Mouse (Mus musculus) brown adipose tissue, adult 24 weeks (tissue): ENCODE data around the gene Fam50a. TPM values are rescaled to one million over a fixed set of nuclear protein-coding genes. Genes with fewer than 3 reads are reported as not detected.
A peak's percentile ranks its signal among the peaks of the same experiment; 100 is the strongest.
"Not testable (repeated sequence)": the region's sequence is repeated elsewhere in the genome, so short reads cannot be mapped to it uniquely, and the experiment has no call there.

Experiments used
- H3K27ac ChIP-seq: fragments of 200-500 bp; replicated peaks from 2 replicates; pipeline ENCODE4 v1.5.1; 2012; ENCODE audit warnings: low read depth, mild to moderate bottlenecking, low read length
- H3K4me1 ChIP-seq: fragments of 200-500 bp; 2 replicates; pipeline ENCODE4 v1.6.1; 2012; ENCODE audit warnings: low read length, mixed read lengths; ENCODE audit not compliant: control insufficient read depth, insufficient read depth, insufficient read length
- H3K4me3 ChIP-seq: fragments of 200-500 bp; 2 replicates; pipeline ENCODE4 v1.5.1; 2012; ENCODE audit warnings: low read depth, mild to moderate bottlenecking, low read length, moderate library complexity; ENCODE audit not compliant: insufficient read depth
- polyA plus RNA-seq: library from polyadenylated mRNA; stranded (reverse); fragments of >200 nt; gene quantifications from 2 replicates; pipeline ENCODE4 v1.2.4, GENCODE M21; 2012; ENCODE audit not compliant: missing spikeins, insufficient read depth, insufficient read length

Fam50a gene
- polyA plus RNA-seq, 1 experiment, result 31.9 TPM

DNA sequence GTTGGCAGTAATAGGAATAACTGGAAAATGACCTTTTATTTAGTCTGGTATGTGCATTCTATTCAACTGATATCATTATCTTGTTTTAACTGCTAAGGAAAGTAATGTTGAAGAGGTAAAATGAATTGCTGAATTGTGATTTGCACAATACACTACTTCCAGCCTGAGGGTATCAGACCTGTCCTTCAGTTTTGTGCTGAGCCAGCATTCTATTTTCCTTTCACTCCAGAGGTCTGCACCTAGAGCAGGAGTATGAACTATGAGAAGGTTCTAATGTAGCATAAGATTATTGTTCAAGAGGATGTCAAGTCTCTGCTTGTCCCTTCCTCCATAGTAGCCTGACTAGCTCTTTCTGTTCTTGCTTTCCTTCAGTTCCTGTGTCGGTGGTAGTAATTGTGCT lies 14.5 kb upstream of the Fam50a start:
- Histone ChIP-seq H3K4me1 (no peaks in the 10 kb centered on the region), H3K4me3 (no peak overlapping the region), H3K27ac (no peak overlapping the region)

GRCm38 (mm10) chrX:74299721-74300120 lies 13.1 kb upstream of the Fam50a start:
- Histone ChIP-seq H3K27ac (peak overlapping the region; percentile 24), H3K4me3 (no peak overlapping the region), H3K4me1 (no peaks in the 10 kb centered on the region)

GRCm38 (mm10) chrX:74304867-74305700 lies 7.7 kb upstream of the Fam50a start, which contains the start of gene Gdi1:
TSS of gene Gdi1 (plus strand) at chrX:74304998.
- peak within 1 kb of the TSS; percentile 98 for H3K4me3 ChIP-seq
- peaks cover 2% of the 10 kb centered on the region; the same call in 1 of the 2 replicates for H3K4me1 ChIP-seq
- peak within 1 kb of the TSS; percentile 97 for H3K27ac ChIP-seq

- Histone ChIP-seq H3K27ac (0 out of 2 replicates have a peak within 1 kb of the TSS, but pooled peaks have one; percentile 66), H3K4me3 (peak within 1 kb of the TSS; percentile 73), H3K4me1 (no peaks in the 10 kb centered on the region)
Observed at GRCm38 (mm10) chrX:74328725-74329161, 15.9 kb downstream of the Fam50a start, which contains the start of gene Plxna3. TSS of gene Plxna3 (plus strand) at chrX:74329066.

DNA sequence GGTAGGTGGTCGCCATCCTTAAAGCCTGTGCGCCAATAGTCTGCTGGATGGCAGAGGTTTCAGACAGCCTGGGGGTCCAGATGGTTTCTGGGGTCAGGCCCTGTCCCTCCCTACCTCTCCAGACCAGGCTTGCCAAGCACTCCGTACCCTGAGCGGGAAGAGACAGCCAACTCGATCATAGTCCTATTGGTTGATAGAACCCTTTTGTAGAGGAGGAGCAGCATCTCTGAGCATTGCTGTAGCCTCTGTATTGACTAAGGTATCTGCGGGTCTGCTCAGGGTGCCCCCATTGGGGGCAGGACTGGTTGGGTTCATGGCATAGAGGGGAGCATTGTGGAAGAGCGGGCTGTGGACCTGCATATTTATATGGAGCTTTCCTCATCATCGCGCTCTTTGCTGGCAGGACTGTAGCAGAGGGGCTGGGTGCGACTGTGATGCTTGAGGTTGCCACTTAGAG lies 16.4 kb downstream of the Fam50a start:
- peak overlapping the region; percentile 73 for H3K4me3 ChIP-seq
- no peaks in the 10 kb centered on the region for H3K4me1 ChIP-seq
- no peak overlapping the region for H3K27ac ChIP-seq

DNA sequence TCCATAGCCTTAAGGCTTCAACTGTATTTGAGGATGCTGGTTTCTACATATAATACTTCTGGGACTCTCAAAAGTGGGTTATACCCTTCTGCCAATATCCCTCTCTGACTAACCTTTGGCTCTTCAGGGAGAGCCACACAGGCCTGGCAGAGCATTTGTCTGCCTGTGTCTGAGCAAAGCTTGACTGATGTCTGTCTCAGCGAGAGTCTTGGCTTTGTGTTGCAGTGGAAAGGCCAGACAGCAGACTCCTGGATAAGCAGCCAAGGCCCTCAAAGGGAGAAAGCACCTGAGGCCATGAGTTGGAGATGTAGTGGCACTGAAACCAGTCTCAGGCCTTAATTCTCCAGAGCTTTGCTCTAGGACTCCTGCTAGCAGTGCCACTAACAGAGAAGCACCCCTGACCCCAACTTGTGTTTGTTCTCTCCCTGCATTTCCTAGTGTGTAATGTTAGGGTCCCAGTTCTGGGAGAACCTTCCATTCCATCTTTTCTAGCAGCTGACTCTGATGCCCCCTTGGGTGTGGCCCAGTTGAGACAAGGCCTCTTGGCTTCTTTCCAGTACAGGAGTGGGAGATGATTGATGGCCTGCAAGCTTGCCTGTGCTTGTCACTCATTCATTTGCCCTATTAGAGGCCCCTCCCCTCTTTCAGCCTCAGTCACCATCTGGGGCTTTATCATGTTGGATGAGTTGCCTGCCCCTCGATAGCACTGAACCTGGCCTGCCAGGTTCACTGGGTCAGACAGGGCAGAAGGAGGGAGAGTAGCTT lies 17.5 kb downstream of the Fam50a start:
- Histone ChIP-seq H3K27ac (no peak overlapping the region), H3K4me1 (no peaks in the 10 kb centered on the region), H3K4me3 (no peak overlapping the region)

DNA sequence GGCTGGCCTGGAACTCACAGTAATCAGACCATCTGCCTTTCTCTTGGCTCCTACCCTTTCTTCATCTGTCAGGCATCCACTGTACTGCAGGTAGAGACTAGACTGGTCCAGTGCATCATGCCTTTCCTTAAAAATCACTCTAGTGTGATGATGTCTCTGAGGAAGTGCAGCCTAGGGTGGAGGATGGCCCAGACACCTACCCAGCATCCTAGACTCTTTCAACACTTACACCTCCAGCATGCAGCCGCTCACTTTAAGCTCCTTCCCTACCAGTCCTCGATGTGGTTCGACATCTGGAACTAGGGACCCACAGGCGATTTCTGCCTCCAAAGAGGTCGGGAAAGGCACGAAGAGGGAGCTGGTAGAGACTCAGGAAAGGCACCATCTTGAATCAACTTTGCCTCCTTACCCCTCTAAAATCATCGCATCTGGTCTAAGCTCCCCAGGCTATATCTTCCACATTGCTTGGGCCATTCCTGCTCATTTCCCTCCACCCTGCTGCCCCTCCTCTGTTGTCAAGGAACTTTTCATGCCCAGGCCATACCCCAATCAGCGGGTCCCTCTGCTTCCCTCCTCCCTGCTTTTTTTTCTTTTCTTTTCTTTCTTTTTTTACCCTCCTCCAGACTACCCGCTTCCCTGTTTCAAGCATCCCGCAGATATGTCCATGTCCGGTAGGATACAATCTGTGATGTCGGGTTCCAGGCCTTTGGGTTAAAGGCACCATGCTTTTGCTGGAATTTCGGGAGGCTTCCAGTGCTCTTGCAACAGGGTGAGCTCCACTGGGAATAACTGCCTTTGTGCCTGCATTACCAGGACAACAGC lies 40.0 kb downstream of the Fam50a start:
- peak overlapping the region; percentile 72 for H3K4me3 ChIP-seq
- H3K4me1 ChIP-seq, result no peaks in the 10 kb centered on the region
- H3K27ac ChIP-seq, result peak overlapping the region; percentile 37; the same call in 1 of the 2 replicates

DNA sequence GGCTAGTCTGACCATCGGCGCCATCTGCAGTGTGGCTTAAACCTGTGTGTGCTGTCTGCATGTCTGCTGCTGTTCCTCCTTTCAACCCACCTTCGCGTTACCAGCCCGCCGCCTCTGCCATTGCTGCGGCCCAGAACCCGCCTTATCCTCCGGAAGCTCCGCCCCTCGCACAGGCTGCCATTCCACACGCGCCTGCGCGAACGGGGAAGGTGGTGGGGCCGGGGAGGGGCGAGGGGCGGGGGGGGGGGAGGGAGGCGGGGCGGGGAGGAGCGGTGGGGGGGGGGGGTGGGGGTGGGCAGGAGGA lies 40.6 kb downstream of the Fam50a start, which contains the start of gene Lage3:
Gene Lage3, minus strand, starts transcription at position 152 of the 304 bp plus-strand sequence.
- Histone ChIP-seq H3K4me1 (no peaks in the 10 kb centered on the region), H3K27ac (peak within 1 kb of the TSS; percentile 37; the same call in 1 of the 2 replicates), H3K4me3 (peak within 1 kb of the TSS; percentile 72)

DNA sequence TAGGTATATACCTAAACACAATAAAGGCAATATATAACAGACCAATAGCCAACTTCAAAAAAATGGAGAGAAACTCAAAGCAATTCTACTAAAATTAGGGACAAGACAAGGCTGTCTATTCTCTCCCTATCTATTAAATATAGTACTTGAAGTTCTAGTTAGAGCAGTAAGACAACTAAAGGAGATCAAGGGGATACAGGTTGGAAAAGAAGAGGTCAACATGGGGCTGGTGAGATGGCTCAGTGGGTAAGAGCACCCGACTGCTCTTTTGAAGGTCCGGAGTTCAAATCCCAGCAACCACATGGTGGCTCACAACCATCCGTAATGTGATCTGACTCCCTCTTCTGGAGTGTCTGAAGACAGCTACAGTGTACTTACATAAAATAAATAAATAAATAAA lies 44.2 kb downstream of the Fam50a start:
- not testable (repeated sequence) for H3K4me3 ChIP-seq, H3K4me1 ChIP-seq, H3K27ac ChIP-seq

DNA sequence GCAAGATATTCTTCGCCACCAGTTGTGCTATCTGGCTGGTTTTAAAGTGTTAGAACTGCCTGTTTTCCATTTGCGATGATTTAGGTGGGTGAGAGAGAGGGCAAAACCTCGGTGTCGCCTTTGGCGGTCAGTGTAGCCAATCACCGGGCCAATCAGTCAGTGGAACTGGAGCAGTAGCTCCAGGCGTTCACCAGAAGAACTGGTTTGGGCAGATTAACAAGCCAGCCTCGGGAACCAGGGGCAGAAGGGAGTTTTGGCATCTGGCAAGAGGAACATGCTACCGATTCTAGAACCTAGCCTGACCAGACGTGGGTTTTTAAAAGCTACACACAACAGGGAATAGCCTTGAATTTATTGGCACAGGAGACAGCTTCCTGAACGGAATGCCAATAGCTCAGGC lies 46.3 kb downstream of the Fam50a start:
- Histone ChIP-seq H3K4me1 (no peaks in the 10 kb centered on the region), H3K4me3 (no peak overlapping the region), H3K27ac (no peak overlapping the region)

GRCm38 (mm10) chrX:74367512-74367911 lies 54.7 kb downstream of the Fam50a start:
- Histone ChIP-seq H3K4me1 (no peaks in the 10 kb centered on the region; the same call in 1 of the 2 replicates), H3K4me3 (peak overlapping the region; percentile 79), H3K27ac (0 out of 2 replicates have a peak overlapping the region, but pooled peaks have one; percentile 59)

DNA sequence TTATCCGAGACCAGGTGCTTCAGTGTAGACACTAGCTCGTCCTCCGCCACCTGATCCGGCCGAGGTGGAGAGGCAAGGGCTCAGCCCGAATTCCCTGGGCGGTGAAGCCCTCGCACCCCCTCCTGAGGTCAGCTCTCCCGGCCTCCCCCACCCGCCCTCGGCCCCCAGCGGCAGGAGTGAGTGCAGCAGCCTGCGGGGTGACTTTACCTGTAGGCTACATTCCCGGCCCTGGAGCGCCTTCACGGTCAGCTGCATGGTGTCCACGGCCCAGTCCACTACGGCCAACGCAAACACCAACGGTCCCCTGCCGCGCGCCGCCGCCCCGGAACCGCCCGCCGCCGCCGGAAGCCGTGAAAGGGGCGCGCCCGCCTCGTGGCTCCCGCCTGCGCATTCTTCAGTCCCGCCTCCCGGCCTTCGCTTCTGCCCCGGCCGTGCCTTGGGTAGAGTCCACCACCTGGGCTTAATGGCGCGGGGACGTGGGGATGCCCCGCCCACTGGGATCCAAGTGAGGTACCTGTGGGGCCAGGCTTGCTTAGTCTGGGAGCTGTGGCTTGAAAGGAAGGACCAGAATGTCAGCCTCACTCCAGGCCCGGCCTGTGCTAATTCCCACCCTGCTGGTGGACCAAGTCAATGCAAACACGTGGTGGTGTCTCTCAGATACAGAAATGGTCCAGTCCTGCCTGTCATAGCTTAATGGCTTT lies 55.5 kb downstream of the Fam50a start:
- Histone ChIP-seq H3K4me3 (peak overlapping the region; percentile 79), H3K4me1 (no peaks in the 10 kb centered on the region; the same call in 1 of the 2 replicates), H3K27ac (peak overlapping the region; percentile 62)
